Mouse (Mus musculus) ES-E14 (cell line): ENCODE data around the gene Sema4f. TPM values are rescaled to one million over a fixed set of nuclear protein-coding genes. Genes with fewer than 3 reads are reported as not detected.

ENCODE experiments used
- DNase-seq: peaks from one replicate; pipeline ENCODE4 v3.0.0-alpha.2; 2013; ENCODE audit warnings: low read depth, low spot score
- H3K27ac ChIP-seq: 2 replicates; pipeline ENCODE4 v1.5.1; 2012; ENCODE audit warnings: low read depth, mild to moderate bottlenecking, low read length, moderate library complexity, mixed read lengths; ENCODE audit not compliant: poor library complexity, insufficient read depth, severe bottlenecking
- H3K36me3 ChIP-seq: 2 replicates; pipeline ENCODE4 v1.6.1; 2012; ENCODE audit warnings: mild to moderate bottlenecking, low read length, moderate library complexity, mixed read lengths; ENCODE audit not compliant: control insufficient read depth, poor library complexity, insufficient read depth, severe bottlenecking
- H3K4me1 ChIP-seq, 2 experiments: fragments of 150-350 bp in 1 of 2; sonication (generic) in 1 of 2; 2 replicates each; pipeline ENCODE4 v1.6.1; 2012; ENCODE audit warnings: low read length in 2 of 2, mild to moderate bottlenecking in 1 of 2, mixed read lengths in 1 of 2; ENCODE audit not compliant: control insufficient read depth in 2 of 2, insufficient read depth in 2 of 2, poor library complexity in 1 of 2
- H3K4me3 ChIP-seq, 2 experiments: fragments of 150-350 bp in 1 of 2; sonication (generic) in 1 of 2; 2 replicates each; pipeline ENCODE4 v1.5.1; 2012; ENCODE audit warnings: low read length in 2 of 2, low read depth in 1 of 2, mild to moderate bottlenecking in 1 of 2, mixed read lengths in 1 of 2; ENCODE audit not compliant: insufficient read depth in 1 of 2, poor library complexity in 1 of 2, severe bottlenecking in 1 of 2
- H3K9ac ChIP-seq: 2 replicates; pipeline ENCODE4 v1.6.1; 2012; ENCODE audit warnings: low read depth, mild to moderate bottlenecking, low read length, mixed read lengths; ENCODE audit not compliant: poor library complexity, insufficient read depth, severe bottlenecking
- H3K9me3 ChIP-seq: fragments of 150-350 bp; sonication (generic); 2 replicates; pipeline ENCODE4 v1.6.1; 2012; ENCODE audit warnings: low read depth, mild to moderate bottlenecking, low read length; ENCODE audit not compliant: control insufficient read depth, insufficient read depth
- CHD2 ChIP-seq: IDR thresholded peaks from 2 replicates; pipeline ENCODE4 v1.6.1; 2014; ENCODE audit warnings: mild to moderate bottlenecking, low read depth, low read length, inconsistent platforms
- HCFC1 ChIP-seq: IDR thresholded peaks from 2 replicates; pipeline ENCODE4 v1.6.1; 2012; ENCODE audit warnings: low read length, inconsistent platforms, borderline replicate concordance; ENCODE audit not compliant: insufficient read depth
- MAFK ChIP-seq: IDR thresholded peaks from 2 replicates; pipeline ENCODE4 v1.6.1; 2014; ENCODE audit warnings: mild to moderate bottlenecking, low read depth, low read length, inconsistent platforms; ENCODE audit not compliant: insufficient read depth
- ZC3H11A ChIP-seq: IDR thresholded peaks from 2 replicates; pipeline ENCODE4 v1.6.1; 2012; ENCODE audit warnings: low read depth, mild to moderate bottlenecking, inconsistent platforms, low read length, borderline replicate concordance
- ZNF384 ChIP-seq: IDR thresholded peaks from 2 replicates; pipeline ENCODE4 v1.6.1; 2012; ENCODE audit warnings: low read depth, low read length, inconsistent platforms
- in situ Hi-C, 2 experiments: fragments of 600-800 bp; cut with MboI; formaldehyde crosslinking; loops; one replicate each; pipeline ENCODE4 v1.15.1; 2025; ENCODE audit warnings: low sequenced_read_pairs in 2 of 2, inconsistent platforms in 1 of 2; ENCODE audit not compliant: unreplicated experiment in 2 of 2
- total RNA-seq: library from RNA; depleted of rRNA; stranded (reverse); fragments of 300-350 nt; gene quantifications from 2 replicates; pipeline ENCODE4 v1.2.3, GENCODE M21; 2012; rRNA removed

The Sema4f gene
- total RNA-seq, result 2.3 and 3.5 TPM in 2 replicates

- Histone ChIP-seq H3K4me1 (no peaks in the 10 kb centered on the region), H3K27ac (no peak within 1 kb of the TSS), H3K9me3 (no peaks in the 10 kb centered on the region), H3K9ac (peak within 1 kb of the TSS; percentile 45), H3K36me3 (no peaks in the 10 kb centered on the region), H3K4me3 (peak within 1 kb of the TSS; percentile 74 to 75)
- in situ Hi-C loops, result no loop called here
- TF ChIP-seq ZNF384 (no peak), CHD2 (peak; percentile 42; the same call in 1 of the 2 replicates)
- peak; percentile 79 for DNase-seq
Measured at GRCm38 (mm10) chr6:82939167-82939912, at the start of gene Sema4f. TSS of gene Sema4f (minus strand) at chr6:82939769.

DNA sequence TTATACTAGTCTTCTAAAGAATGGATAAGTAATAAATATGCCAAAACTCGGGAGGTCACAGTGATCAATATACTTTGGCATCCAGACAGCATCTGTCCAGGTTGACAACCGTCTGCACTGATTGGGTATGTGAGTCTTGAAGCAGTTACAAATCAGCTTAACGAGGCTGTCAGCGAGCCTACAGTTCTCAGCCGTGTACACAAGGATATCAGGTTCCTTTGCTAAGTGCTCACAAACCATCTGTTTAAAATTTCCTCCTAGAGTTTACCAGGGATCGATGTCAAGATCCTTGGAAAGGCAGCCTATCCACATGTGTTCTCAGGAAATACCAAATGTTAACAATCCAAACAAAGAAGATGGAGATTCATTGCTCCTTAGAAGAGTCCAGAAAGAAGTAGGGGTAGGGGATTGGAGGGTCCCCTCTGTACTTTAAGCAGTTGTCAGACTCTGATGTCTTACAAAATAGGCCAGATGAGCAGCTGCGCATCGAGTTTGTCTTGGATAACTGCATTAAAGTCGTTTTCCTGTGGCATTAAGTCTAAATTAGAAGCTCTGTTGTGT is 47.9 kb upstream of the Sema4f start:
- no peaks in the 10 kb centered on the region for H3K36me3 ChIP-seq
- H3K9ac ChIP-seq, result no peak overlapping the region
- TF ChIP-seq ZNF384 (no peak), ZC3H11A (no peak), MAFK (no peak), HCFC1 (no peak), CHD2 (no peak)
- no peak overlapping the region for H3K4me3 ChIP-seq
- DNase-seq, result no peak
- H3K27ac ChIP-seq, result no peak overlapping the region
- H3K9me3 ChIP-seq, result no peaks in the 10 kb centered on the region
- no peaks in the 10 kb centered on the region for H3K4me1 ChIP-seq
- in situ Hi-C loops, result no loop called here

DNA sequence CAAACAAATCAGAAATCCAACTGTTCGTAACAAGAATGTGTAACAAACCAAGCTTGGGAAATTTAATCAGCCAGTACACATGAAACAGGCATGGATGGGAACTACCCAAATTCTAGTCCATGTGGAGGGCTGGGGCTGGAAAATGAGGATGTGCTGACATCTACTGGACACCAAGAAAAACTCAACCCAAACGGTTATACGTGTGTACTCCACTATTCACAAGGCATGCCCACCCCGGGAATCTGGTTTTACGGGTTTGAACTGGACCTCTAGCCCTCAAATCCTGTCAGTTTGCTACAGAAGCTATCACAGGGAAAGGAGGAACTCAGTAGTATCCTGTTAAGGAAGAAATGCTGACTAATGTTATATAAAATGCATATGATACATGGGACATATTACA is 31.5 kb upstream of the Sema4f start:
- Histone ChIP-seq H3K9ac (no peak overlapping the region), H3K9me3 (no peaks in the 10 kb centered on the region), H3K36me3 (no peaks in the 10 kb centered on the region), H3K27ac (no peak overlapping the region), H3K4me3 (no peak overlapping the region), H3K4me1 (no peaks in the 10 kb centered on the region)
- DNase-seq, result peak; percentile 58
- in situ Hi-C loops, result loop anchor here in 1 of 2 experiments (5.0 kb wide), 1 partner anchor 59 kb away; no protein-coding TSS in a partner anchor
- TF ChIP-seq ZC3H11A (no peak; the same call in 1 of the 2 replicates), CHD2 (no peak), ZNF384 (no peak), HCFC1 (no peak), MAFK (no peak)

GRCm38 (mm10) chr6:82969249-82970084 is 29.9 kb upstream of the Sema4f start:
- TF ChIP-seq HCFC1, result no peak
- no peak for TF ChIP-seq ZC3H11A
- no peak for TF ChIP-seq MAFK
- no peak for TF ChIP-seq ZNF384
- TF ChIP-seq CHD2, result no peak
- in situ Hi-C loops, result loop anchor here in 1 of 2 experiments (5.0 kb wide), 1 partner anchor 57 kb away; no protein-coding TSS in a partner anchor
- H3K36me3 ChIP-seq, result no peaks in the 10 kb centered on the region
- no peak for DNase-seq
- no peak overlapping the region for H3K27ac ChIP-seq
- H3K4me1 ChIP-seq, result no peaks in the 10 kb centered on the region
- no peak overlapping the region for H3K9ac ChIP-seq
- H3K9me3 ChIP-seq, result no peaks in the 10 kb centered on the region
- no peak overlapping the region for H3K4me3 ChIP-seq
